Mouse (Mus musculus) left cerebral cortex, adult 11 months (tissue): ENCODE results near the gene Atp2c2.
A peak's percentile ranks its signal among the peaks of the same experiment; 100 is the strongest.

ENCODE experiments used
- DNase-seq: peaks from one replicate; pipeline ENCODE4 v3.0.0; 2022; ENCODE audit warnings: low spot score

Atp2c2 gene

GRCm38 (mm10) chr8:119699549-119700134 is at the start of gene Atp2c2:
Gene Atp2c2, plus strand, starts transcription at chr8:119700009.
- DNase-seq, result no peak

DNA sequence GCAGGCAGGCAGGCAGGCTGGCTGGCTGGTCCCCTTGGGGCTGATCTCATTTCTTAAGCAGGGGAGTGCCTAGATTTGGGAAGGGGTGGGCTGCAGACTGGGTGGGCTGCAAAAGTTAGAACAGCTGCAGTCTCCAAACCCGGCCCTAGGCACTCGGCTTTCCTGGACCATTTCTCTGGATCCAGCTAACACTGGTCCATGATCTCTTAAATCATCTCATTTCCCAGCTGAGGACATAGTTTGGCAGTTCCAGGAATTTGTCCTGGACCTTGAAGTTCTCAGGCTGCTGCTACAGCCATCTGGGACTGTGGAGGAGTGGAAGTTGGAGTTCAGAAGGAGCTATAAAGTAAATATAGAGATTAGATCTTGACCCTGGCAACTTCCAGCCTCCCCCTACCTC is 48.5 kb upstream of the Atp2c2 start:
- no peak for DNase-seq

DNA sequence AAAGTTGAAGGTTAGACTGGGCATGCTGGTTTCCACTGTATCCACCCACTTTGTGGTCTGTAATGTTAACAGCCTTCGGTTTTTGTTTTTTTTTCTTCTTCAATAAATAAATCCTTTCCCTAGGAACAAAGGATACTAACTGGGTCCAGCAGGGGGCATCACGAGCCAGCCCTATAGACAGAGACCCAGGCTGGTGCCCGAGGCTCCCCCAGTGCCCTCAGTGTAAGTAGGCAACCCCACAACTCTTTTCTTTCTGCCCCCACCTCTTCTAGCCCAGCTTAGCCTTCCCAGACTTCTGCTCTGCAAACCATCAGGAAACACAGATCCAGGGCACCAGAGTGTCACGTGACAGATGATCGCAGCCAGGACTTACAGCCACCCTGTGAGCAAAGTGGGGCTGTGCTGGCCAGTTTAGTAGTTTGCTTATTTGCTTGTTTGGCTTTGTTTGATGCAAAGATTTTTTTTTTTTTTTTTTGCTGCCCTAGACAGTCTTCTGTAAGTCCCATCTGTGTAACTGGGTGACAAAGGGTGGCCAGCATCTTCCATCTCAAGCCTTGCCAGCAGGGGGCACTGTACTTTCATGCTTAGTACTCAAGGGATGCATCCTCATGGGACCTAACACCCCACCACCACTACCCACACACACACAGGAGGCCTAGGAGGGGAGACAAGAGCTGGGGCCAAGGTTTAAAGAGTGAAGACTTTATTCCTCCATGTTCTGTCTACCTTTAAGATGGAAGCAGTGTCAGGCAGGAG is 42.9 kb upstream of the Atp2c2 start:
- DNase-seq, result no peak

- DNase-seq, result no peak
These were observed 38.7 kb upstream of the Atp2c2 start for GRCm38 (mm10) chr8:119661081-119661480.

DNA sequence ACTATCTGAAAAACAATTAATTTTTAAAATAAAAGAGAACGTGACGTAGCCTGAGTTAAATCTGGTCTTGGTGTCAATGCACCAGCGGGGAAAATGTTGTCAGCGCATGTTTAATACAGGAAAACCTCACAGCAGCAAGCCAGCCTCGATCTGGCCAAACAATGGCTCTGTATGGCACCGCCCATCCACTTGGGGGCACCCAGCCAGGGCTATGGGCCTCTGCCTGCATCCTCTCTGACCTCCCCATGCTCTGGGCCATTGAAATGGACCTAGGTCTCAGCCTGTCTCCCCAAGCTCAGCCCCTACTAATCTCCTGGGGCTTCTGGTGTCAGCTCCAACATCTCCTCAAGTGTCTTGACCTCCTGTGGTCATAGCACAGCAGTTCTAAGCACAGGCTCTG is 37.9 kb upstream of the Atp2c2 start:
- no peak for DNase-seq

- no peak for DNase-seq
These were observed 36.4 kb upstream of the Atp2c2 start for GRCm38 (mm10) chr8:119663440-119663839.

DNA sequence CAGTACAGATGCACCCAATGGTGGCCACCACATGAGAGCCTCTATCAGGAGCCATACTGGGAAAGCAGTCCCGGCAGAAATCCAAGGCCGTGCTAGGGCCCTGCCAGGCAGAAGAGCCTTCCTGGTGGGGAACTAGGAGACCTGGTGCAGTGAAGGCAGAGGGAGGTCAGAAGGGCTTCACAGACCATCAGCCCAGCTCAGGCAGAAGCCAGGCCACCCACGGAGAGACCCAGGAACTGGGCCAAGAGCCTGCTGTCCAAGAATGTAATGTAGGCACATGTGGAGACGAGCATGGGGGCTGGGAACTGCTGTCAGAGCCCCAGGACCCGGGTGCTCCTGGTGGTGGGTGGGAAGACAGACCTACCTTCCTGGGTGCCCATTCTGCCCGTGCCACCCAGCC is 34.5 kb upstream of the Atp2c2 start:
- DNase-seq, result no peak

GRCm38 (mm10) chr8:119666219-119666951 is 33.4 kb upstream of the Atp2c2 start, which contains the start of gene Wfdc1:
Gene Wfdc1, plus strand, starts transcription at chr8:119666365.
- DNase-seq, result no peak

GRCm38 (mm10) chr8:119668447-119668846 is 31.4 kb upstream of the Atp2c2 start:
- no peak for DNase-seq

GRCm38 (mm10) chr8:119669284-119669683 is 30.5 kb upstream of the Atp2c2 start:
- no peak for DNase-seq

DNA sequence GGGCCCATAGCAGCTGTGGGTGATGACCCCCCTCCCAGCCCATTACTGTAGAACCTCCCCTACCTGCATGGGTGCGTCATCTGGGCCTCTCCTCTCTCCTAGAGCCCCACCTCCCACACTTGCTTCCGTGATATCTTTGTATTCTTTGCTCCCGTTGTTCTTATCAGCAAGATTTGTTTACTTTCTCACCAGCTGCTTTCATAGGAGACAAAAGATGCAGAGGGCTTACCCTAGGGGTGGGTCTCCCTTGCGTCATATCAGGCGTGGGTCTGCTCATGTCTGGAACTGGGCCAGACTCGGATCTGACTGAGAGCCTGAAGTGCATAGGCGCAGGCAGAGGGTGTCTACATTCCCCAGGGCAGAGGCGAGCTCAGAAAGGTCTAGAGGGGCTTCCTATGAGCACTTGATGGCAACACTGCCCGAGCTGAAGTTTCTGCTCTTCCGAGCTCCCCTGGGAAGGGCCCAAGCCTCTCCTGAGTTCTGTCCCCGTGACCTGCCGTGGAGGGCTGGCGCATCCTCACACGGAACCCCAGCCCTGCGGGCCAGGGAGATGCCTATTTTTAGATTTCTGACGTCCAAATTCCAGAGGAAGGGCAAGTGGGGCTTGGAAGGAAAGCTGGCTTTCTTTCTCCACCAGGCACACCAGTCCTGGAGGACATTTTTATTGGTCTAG is 29.3 kb upstream of the Atp2c2 start:
- no peak for DNase-seq

DNA sequence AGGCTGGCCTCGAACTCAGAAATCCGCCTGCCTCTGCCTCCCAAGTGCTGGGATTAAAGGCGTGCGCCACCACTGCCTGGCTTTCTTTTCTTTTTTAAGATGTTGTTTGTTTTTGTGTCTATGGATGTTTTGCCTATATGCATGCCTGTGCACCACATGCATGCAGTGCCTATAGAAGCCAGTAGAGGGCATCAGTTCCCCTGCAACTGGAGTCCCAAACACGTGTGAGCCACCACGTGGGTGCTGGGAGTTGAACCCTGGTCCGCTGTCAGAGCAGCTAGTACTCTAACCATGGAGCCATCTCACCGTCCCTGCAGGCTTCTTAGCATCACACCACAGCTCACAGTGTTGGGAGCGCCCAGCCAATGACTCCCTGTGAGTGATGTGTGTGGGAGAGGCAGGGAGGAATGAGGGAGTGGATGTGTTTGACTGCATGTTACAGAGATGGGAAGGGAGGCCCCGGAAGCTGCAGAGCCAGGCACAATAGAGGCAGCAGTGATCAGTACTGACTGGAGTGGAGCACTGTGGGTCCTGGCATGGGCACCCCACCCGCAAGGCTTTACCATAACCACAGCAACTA is 25.7 kb upstream of the Atp2c2 start:
- DNase-seq, result no peak

DNA sequence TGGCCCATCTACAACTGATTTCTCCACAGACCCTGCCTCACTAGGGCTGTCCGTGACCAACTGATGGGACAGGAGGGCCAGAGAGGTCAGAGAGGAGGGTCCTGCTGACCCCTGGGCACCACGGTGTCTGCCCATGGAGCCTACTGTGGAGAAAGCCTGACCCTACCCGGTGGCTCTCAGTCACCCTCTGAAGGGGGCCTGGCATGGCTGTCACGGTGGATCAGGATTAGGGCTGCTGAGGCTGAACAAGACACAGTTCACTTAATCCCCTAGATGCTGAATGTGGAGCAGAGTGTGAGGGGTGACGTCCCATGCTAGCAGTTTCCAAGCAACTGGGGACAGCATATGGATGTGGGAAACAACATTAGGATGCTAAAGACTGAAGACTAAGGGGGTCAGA is 24.4 kb upstream of the Atp2c2 start:
- no peak for DNase-seq

DNA sequence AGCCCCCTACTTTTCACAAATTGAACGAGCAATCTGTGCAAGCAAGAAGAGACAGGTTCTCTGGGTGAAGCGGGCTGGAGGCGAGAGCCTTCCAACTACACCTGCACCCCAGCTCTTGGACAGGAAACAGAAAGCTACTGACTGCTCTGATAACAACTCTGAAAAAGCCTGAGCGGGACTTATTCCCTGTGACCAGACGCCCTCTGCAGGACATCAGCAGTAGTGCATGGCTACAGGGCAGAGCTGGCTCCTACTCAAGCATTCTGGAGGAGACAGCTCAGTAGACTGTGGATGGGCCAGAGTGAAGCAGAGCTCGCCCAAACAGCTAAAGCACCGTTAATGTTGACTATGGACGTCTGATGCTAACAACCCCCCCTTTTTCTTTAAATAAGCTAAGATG is 23.4 kb upstream of the Atp2c2 start:
- DNase-seq, result peak; percentile 83

DNA sequence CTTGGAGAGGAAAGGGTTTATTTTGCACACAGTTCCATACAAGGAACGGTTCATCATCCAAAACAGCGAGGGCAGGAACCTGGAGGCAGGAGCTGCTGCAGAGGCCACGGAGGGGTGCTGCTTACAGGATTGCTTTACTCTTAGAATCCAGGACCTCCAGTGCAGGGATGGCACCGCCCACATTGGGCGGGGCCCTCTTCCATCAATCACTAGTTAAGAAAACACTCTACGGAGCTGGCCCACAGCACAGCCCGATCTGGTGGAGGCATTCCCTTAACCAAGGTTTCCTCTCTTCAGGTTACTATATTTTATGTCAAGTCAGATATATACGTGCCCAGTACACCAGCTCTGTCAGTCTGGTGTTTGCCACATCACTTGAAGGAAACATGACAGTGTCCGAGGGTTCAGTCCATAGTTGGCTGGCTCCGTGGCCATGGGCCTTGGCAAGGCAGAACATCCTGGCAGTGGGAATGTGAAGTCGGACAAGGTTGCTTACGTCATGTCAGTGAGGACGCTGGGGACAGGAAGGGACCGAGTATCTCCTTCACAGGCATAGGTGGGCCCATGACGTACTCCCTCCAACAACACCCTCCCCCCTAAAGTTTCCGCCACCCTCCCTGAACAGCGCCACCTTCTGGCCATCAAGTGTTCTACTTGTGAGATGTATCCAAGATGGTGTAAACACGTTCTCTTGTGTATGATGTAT is 21.5 kb upstream of the Atp2c2 start:
- DNase-seq, result no peak

DNA sequence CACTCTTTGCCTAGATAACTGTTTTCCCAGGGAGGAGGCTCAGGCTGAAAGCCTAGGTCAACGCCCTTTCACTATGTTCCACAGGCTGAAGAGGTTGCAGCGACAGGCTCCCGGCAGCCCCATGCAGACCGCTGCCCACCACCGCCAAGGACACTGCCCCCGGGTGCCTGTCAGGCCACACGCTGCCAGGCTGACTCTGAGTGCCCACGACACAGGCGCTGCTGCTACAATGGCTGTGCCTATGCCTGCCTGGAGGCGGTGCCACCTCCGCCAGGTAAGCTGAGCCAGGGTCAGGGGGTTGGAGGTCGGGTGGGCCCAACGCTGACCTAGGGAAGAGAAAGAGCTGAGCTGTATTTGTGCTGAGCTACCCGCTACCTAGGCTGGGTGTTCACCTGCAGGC is 20.6 kb upstream of the Atp2c2 start:
- DNase-seq, result no peak

DNA sequence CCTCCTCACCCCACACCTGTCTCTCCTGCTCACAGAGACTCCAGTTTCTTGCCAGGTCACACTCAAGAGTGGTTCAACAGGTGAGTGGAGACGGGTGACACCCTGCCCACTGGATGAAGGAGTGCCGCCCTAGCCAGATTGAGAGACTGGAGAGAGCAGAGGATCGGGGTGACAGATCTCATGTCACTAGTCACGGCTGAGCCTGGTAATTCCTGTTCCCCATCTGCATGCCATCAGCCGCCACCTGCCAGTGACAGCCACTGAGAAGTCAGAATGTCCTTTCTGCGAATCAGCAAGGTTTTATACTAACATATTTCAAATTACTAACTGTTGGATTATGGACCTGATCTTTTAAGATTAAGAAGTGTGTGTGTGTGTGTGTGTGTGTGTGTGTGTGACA is 9.2 kb upstream of the Atp2c2 start:
- no peak for DNase-seq

- DNase-seq, result no peak
These were observed 7.8 kb upstream of the Atp2c2 start for GRCm38 (mm10) chr8:119691989-119692388.

- DNase-seq, result no peak
These were observed 5.1 kb upstream of the Atp2c2 start for GRCm38 (mm10) chr8:119694696-119695095.

DNA sequence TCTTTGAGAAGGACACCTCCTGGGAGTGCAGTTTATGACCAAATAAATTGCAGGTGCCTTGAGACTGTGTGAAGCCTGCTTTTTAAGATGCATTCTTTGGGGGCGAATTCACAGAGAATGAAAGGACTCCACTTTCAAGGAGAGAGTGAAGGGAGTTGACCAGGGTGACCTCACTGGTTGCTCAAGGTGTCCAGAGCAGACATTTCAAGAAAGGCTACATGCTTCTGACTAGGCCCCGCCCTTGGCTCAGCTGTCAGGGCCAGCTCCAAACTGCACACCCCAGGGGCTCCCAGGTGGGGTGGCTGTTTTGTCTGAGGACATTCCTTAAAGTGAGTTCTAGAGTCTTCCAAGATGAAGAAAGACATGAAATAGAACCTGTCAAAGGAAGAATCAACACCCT is 2.6 kb upstream of the Atp2c2 start:
- DNase-seq, result no peak

DNA sequence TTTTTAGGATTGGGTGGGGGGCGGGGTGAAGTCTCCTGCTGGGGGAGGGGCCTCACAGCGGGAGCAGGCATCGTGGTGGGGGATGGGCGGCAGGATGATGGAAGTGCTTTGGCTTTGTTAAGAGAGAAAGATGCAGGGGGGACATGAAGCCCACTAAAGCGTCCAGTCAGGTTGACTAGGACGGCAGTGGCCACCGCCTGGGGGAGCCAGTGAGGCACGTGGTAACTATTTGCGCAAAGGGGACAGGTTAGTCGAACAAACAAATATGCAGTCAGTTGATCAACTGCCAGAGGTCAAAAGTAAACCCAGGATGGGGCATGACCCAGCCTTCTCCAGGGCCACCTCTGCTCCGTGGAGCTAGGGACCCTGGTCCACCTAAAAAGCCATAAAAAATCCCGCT is 849 bp upstream of the Atp2c2 start:
- no peak for DNase-seq

GRCm38 (mm10) chr8:119702965-119703364 is 3.2 kb downstream of the Atp2c2 start:
- no peak for DNase-seq
